Comparison of ENCODE assay signal across 20 mouse cellular contexts in genomic region chr9:106043921-106044503, GRCm38 (mm10). TPM values are rescaled to one million over a fixed set of nuclear protein-coding genes. Genes with fewer than 3 reads are reported as not detected.
DNase-seq lines count a peak whose midpoint lies in the region; ATAC-seq and TF ChIP-seq lines count a peak whose summit lies in the region.
"Had no signal": no experiment of that assay in that cellular context is flagged by ENCODE, and none has a peak within 500 bp of the region (broad histone marks: within the 10 kb centered on the region; RNA-seq: fewer than 3 reads in every experiment).

No protein-coding gene starts in this region.

- peak overlapping the region; percentile 23; the same call in 1 of the 2 replicates for H3K27ac ChIP-seq in layer of hippocampus, adult 2 months
- H3K27ac ChIP-seq in midbrain, postnatal 0 days (ENCODE audit: low read depth, low read length): no peak overlapping the region
- H3K27ac ChIP-seq: forebrain, embryonic 13.5 days; kidney, embryonic 15.5 days; limb, embryonic 12.5 days; liver, embryonic 13.5 days had no signal

- H3K4me1 ChIP-seq in midbrain, postnatal 0 days (ENCODE audit: insufficient read depth, low read length): no peaks in the 10 kb centered on the region
- H3K4me1 ChIP-seq: forebrain, embryonic 13.5 days; heart, embryonic 12.5 days; kidney, embryonic 15.5 days; limb, embryonic 12.5 days; liver, embryonic 13.5 days had no signal

- H3K36me3 ChIP-seq in midbrain, postnatal 0 days (ENCODE audit: insufficient read depth, low read length): no peaks in the 10 kb centered on the region
- H3K36me3 ChIP-seq: heart, embryonic 12.5 days; kidney, embryonic 15.5 days; limb, embryonic 12.5 days; liver, embryonic 13.5 days had no signal

- in situ Hi-C loops in Patski (cut with MboI; ENCODE audit: low pct_unique_long_range_greater_than_20kb): no loop called here

- DNase-seq in embryo, embryonic 10.5 days (ENCODE audit: low spot score): peak; percentile 6
- no peak for DNase-seq in embryo, embryonic 11 days
- DNase-seq in layer of hippocampus, adult 2 months (ENCODE audit: low spot score in 2 of 2): no peak
- DNase-seq in layer of hippocampus, adult 9-10 months (ENCODE audit: low spot score): no peak
- DNase-seq in Patski (ENCODE audit: low read depth, low spot score): no peak
- DNase-seq in midbrain, postnatal 0 days (ENCODE audit: low spot score): peak; percentile 21
- no peak for DNase-seq in adrenal gland, postnatal 10 days
- no peak for DNase-seq in kidney, adult 9 months
- DNase-seq: adrenal gland, postnatal 14 days; cerebellum, adult 2 months; liver, embryonic 13.5 days; spleen, adult 18-20 months; thymus, postnatal 14 days had no signal

- 21% methylated on average over 9 of the region's 9 CpGs for WGBS in midbrain, postnatal 0 days

- CTCF ChIA-PET in Patski (lab: Charles Lee): no interaction called here

- no peaks in the 10 kb centered on the region for H3K27me3 ChIP-seq in Patski
- no peaks in the 10 kb centered on the region for H3K27me3 ChIP-seq in midbrain, postnatal 0 days (ENCODE audit: insufficient read depth, low read length)
- H3K27me3 ChIP-seq: forebrain, embryonic 13.5 days; heart, embryonic 12.5 days; kidney, embryonic 15.5 days; limb, embryonic 12.5 days; liver, embryonic 13.5 days had no signal

- H3K4me2 ChIP-seq in midbrain, postnatal 0 days (ENCODE audit: low read depth, low read length, poor library complexity, severe bottlenecking): no peak overlapping the region
- H3K4me2 ChIP-seq: forebrain, embryonic 13.5 days; heart, embryonic 12.5 days; kidney, embryonic 15.5 days; limb, embryonic 12.5 days; liver, embryonic 13.5 days had no signal

- TF ChIP-seq CTCF in layer of hippocampus, adult 2 months (conservative IDR thresholded peaks at IDR 0.05): no peak
- TF ChIP-seq CTCF in Patski (IDR thresholded peaks at IDR 0.05): no peak
- TF ChIP-seq CTCF in midbrain, postnatal 0 days (IDR thresholded peaks at IDR 0.05): no peak

- no peak overlapping the region for H3K9ac ChIP-seq in midbrain, postnatal 0 days (replicated peaks; ENCODE audit: low read length, poor library complexity, severe bottlenecking)
- H3K9ac ChIP-seq: forebrain, embryonic 13.5 days; heart, embryonic 12.5 days; kidney, embryonic 15.5 days; limb, embryonic 12.5 days; liver, embryonic 13.5 days had no signal

- no peaks in the 10 kb centered on the region for H3K9me3 ChIP-seq in midbrain, postnatal 0 days (ENCODE audit: low read length)
- H3K9me3 ChIP-seq: forebrain, embryonic 13.5 days; heart, embryonic 12.5 days; kidney, embryonic 15.5 days; limb, embryonic 12.5 days; liver, embryonic 13.5 days had no signal

- POLR2A ChIA-PET in Patski (lab: Charles Lee): no interaction called here

- H3K4me3 ChIP-seq in layer of hippocampus, adult 2 months: no peak overlapping the region
- no peak overlapping the region for H3K4me3 ChIP-seq in midbrain, postnatal 0 days (ENCODE audit: low read depth, low read length)
- H3K4me3 ChIP-seq: forebrain, embryonic 13.5 days; heart, embryonic 12.5 days; kidney, embryonic 15.5 days; limb, embryonic 12.5 days; liver, embryonic 13.5 days had no signal

- ATAC-seq in Patski: peak; percentile 76
- no peak for ATAC-seq in midbrain, postnatal 0 days (ENCODE audit: low FRiP score)
- ATAC-seq: forebrain, embryonic 13.5 days; lung, postnatal 0 days had no signal

RNA-seq across cellular contexts. Expression of gene Col6a4, which starts 52.6 kb away (rescaled TPM):
- 1 to 10 TPM in 1 of 2 experiments, under 1 TPM in 1; 0.76 to 2.1 TPM for total RNA-seq in layer of hippocampus, adult 2 months (2021)
- polyA plus RNA-seq in Patski (2021): 0.21 TPM
- total RNA-seq in midbrain, postnatal 0 days (2014; rRNA removed): 1.3 and 2.6 TPM in 2 replicates
- polyA plus RNA-seq in midbrain, postnatal 0 days (2015; fragmentation: Nextera tagmentation; extraction: Ambion mirVana): 1.3 and 1.7 TPM in 2 replicates
- 1 to 10 TPM in 1 of 2 experiments, under 1 TPM in 1; 0.96 to 1.7 TPM for total RNA-seq in adrenal gland, postnatal 10 days (2021)
- total RNA-seq: heart, postnatal 25 days; megakaryocyte progenitor cell, adult 5-6 weeks had no signal
- polyA plus RNA-seq: heart, embryonic 12.5 days; liver, embryonic 13.5 days had no signal

Comparison
In these comparisons a context has a peak if more than half of its experiments do, and no peak if none do; other contexts are left out.
1. DNase-seq: peak in embryo, embryonic 10.5 days (single experiment) and midbrain, postnatal 0 days (single experiment); none in embryo, embryonic 11 days (single experiment), layer of hippocampus, adult 2 months (0 of 2), layer of hippocampus, adult 9-10 months (single experiment), Patski (single experiment), adrenal gland, postnatal 10 days (single experiment) and kidney, adult 9 months (single experiment).